Mouse (Mus musculus) forebrain, embryonic 10.5 days (tissue): ENCODE results near the gene Olfr1508. TPM values are rescaled to one million over a fixed set of nuclear protein-coding genes. Genes with fewer than 3 reads are reported as not detected.
"Not testable (repeated sequence)": the region's sequence is repeated elsewhere in the genome, so short reads cannot be mapped to it uniquely, and the experiment has no call there.

Experiments
- DNase-seq: peaks from one replicate; pipeline ENCODE4 v3.0.0-alpha.2; 2017; ENCODE audit warnings: low spot score; ENCODE audit errors: extremely low spot score
- H3K27ac ChIP-seq: fragments of 300-500 bp; sonication (generic); 2 replicates; pipeline ENCODE4 v1.5.1; 2016; ENCODE audit warnings: mild to moderate bottlenecking
- H3K27me3 ChIP-seq: fragments of 300-500 bp; sonication (generic); 2 replicates; pipeline ENCODE4 v1.6.1; 2016; ENCODE audit warnings: mild to moderate bottlenecking; ENCODE audit not compliant: poor library complexity, severe bottlenecking
- H3K36me3 ChIP-seq: fragments of 300-500 bp; sonication (generic); replicated peaks from 2 replicates; pipeline ENCODE4 v1.6.1; 2016; ENCODE audit warnings: mild to moderate bottlenecking, moderate library complexity
- H3K4me1 ChIP-seq: fragments of 300-500 bp; sonication (generic); 2 replicates; pipeline ENCODE4 v1.6.1; 2016
- H3K4me3 ChIP-seq: fragments of 300-500 bp; sonication (generic); 2 replicates; pipeline ENCODE4 v1.5.1; 2016; ENCODE audit warnings: mild to moderate bottlenecking, moderate library complexity
- H3K9me3 ChIP-seq: fragments of 300-500 bp; sonication (generic); 2 replicates; pipeline ENCODE4 v1.6.1; 2016; ENCODE audit warnings: mild to moderate bottlenecking, moderate library complexity
- WGBS: fragments of 180-500 bp; shearing (Covaris S2); methylation state at CpG from one replicate; pipeline ENCODE4 v1.1.7; 2016; 5-methylcytosine and 5-hydroxymethylcytosine counted together
- polyA plus RNA-seq: library from polyadenylated mRNA; unstranded; fragments of >200 nt; fragmentation: Nextera tagmentation; extraction: Ambion mirVana; gene quantifications from 2 replicates; pipeline ENCODE4 v1.2.1, GENCODE M21; 2016

Olfr1508 gene
- not detected in 2 replicates for polyA plus RNA-seq

DNA sequence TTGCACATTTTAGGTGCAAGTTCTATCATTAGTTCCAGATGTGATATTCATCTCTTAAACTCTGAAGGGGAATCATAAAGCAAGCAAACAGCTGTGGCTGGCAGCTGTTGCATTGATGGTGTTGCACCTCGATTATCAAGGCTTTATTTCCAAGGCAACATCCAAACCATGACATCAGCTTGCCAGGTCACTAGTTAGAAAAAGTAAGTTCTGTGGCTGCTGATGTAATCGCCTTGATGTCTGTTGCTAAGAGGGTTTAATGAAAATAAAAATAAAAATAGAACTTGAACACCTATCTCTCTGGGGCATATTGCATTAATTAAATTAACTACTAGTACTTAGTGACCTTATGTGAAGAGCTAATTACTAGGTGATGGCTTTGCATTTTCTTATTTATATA, at the start of gene Olfr1508:
Olfr1508 (minus strand) TSS at position 101 of the 400 bp plus-strand sequence.
- Histone ChIP-seq H3K4me1 (no peaks in the 10 kb centered on the region), H3K36me3 (no peaks in the 10 kb centered on the region), H3K27ac (no peak within 1 kb of the TSS), H3K27me3 (no peaks in the 10 kb centered on the region), H3K9me3 (no peaks in the 10 kb centered on the region), H3K4me3 (no peak within 1 kb of the TSS)
- WGBS: 70% methylated on average over 2 of the region's 2 CpGs
- DNase-seq: no peak

DNA sequence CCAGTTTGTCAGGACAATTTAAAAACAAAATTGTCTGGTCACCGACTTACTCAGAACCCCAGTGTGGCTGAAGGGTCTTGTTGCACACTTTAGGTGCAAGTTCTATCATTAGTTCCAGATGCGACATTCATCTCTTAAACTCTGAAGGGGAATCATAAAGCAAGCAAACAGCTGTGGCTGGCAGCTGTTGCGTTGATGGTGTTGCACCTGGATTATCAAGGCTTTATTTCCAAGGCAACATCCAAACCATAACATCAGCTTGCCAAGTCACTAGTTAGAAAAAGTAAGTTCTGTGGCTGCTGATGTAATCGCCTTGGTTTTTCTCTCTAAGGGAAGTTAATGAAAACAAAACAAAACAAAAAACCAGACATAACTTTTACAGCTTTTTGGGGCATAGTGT, 28.2 kb upstream of the Olfr1508 start, which contains the start of gene Olfr1507:
Olfr1507 (minus strand) TSS at position 234 of the 400 bp plus-strand sequence.
- WGBS: 88% methylated on average over 4 of the region's 4 CpGs
- no peak for DNase-seq
- H3K4me1 ChIP-seq: no peaks in the 10 kb centered on the region
- no peak within 1 kb of the TSS for H3K27ac ChIP-seq
- H3K4me3 ChIP-seq: no peak within 1 kb of the TSS
- no peaks in the 10 kb centered on the region for H3K36me3 ChIP-seq
- H3K9me3 ChIP-seq: peaks cover 4% of the 10 kb centered on the region; the same call in 1 of the 2 replicates
- no peaks in the 10 kb centered on the region for H3K27me3 ChIP-seq

DNA sequence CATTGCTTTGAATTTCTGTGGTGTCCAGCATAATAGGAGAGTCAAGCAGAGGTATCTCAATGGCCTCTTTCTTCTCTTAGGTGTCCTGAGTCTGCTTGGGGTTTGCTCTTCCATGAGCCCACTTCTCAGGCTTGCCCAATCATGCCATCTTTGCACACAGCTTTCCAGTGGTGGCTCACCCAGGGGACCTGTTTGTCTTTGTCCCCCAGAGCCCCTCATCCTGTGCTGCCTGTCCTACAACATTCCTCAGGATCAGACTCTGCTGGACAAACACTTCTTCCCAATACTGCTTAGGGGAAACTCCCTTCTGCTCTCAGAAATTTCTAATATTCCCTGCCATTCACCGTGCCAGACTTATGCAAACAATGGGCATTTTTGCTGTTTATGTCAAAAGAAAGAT, 1.6 kb downstream of the Olfr1508 start:
- no peaks in the 10 kb centered on the region for H3K4me1 ChIP-seq
- no peaks in the 10 kb centered on the region for H3K27me3 ChIP-seq
- no peak for DNase-seq
- no peaks in the 10 kb centered on the region for H3K36me3 ChIP-seq
- 82% methylated on average over 1 of the region's 1 CpGs for WGBS
- no peak overlapping the region for H3K4me3 ChIP-seq
- H3K9me3 ChIP-seq: no peaks in the 10 kb centered on the region
- H3K27ac ChIP-seq: no peak overlapping the region

DNA sequence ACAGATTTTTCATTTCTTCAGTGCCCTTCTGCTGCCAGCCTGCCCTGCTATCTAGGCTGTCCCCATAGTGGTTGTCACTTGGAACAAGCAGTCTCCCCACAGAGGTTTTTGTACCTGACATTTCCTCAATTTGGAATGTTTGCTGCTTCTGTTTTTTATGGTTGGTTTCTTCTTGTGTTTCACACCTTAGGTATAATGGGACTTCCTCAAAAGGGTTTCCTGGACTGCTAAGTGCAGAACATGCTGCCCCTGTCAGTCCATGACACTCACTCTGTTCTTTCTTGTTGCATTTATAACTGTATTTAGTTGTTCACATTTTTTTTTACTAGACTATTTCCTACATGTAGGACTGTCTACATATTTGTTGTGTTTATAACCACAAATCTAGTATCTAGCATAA, 5.4 kb downstream of the Olfr1508 start:
- H3K36me3 ChIP-seq: no peaks in the 10 kb centered on the region
- H3K27me3 ChIP-seq: no peaks in the 10 kb centered on the region
- no peak overlapping the region for H3K27ac ChIP-seq
- DNase-seq: no peak
- no peaks in the 10 kb centered on the region for H3K4me1 ChIP-seq
- H3K4me3 ChIP-seq: no peak overlapping the region
- no peaks in the 10 kb centered on the region for H3K9me3 ChIP-seq

DNA sequence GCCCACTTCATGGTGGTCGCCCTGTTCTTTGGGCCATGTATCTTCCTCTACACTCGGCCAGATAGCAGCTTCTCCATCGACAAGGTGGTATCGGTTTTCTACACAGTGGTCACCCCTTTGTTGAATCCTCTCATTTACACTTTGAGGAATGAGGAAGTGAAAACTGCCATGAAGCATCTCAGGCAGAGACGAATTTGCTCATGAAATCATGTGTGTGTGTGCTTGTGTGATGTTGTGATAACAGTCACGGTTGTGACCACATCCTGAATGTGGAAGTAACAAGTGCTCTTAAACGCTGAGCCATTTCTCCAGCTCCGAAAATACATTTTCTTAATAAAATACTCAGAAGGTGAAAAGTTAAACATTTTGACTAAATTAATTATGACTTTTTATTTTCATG, 16.2 kb downstream of the Olfr1508 start:
- 93% methylated on average over 8 of the region's 8 CpGs for WGBS
- Histone ChIP-seq H3K9me3 (no peaks in the 10 kb centered on the region), H3K4me1 (no peaks in the 10 kb centered on the region), H3K27me3 (no peaks in the 10 kb centered on the region), H3K27ac (no peak overlapping the region), H3K36me3 (no peaks in the 10 kb centered on the region), H3K4me3 (no peak overlapping the region)
- DNase-seq: no peak

DNA sequence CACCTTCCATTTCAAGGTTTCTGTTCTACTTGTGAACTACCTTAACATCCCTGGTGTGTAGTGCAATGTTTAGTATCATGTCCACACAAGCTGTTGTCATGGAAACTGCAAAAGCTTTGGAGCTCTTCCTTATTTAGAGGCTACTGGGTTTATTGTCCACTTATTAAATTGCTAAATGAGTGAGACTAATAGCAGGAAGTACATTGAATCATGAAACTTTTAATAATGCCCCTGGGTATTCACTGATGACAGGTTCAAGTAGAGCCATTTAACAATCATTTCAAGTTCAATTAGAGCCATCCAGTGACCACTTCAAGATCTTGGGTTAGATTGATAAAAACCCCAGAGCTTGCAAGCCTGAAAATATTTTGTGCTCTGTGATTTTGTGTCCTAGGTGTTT, 24.6 kb downstream of the Olfr1508 start, which contains the start of gene Olfr1509:
Olfr1509 (plus strand) TSS at position 301 of the 400 bp plus-strand sequence.
- H3K36me3 ChIP-seq: no peaks in the 10 kb centered on the region
- DNase-seq: no peak
- H3K27ac ChIP-seq: no peak within 1 kb of the TSS
- H3K9me3 ChIP-seq: no peaks in the 10 kb centered on the region
- no peaks in the 10 kb centered on the region for H3K4me1 ChIP-seq
- H3K4me3 ChIP-seq: no peak within 1 kb of the TSS
- no peaks in the 10 kb centered on the region for H3K27me3 ChIP-seq

DNA sequence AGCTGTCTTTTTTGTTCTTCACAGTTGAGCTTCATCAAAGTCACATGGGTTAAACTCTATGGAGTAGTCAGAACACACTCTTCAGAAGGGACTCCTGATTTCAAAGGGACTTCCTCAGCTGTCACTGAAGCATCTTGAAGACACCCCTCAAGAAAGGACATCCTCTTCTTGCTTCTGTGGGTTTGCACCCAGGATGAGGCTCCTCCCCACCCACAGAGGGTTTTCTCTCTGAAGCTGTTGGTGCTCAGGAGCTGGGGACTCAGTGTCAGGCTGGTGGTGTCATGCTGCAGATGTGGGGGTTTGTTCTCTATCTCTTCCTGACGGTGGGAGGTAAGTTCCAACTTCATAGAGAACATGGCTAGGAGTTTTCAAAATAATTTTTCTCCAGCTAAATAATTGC, 39.6 kb downstream of the Olfr1508 start:
- Histone ChIP-seq H3K36me3 (no peaks in the 10 kb centered on the region), H3K4me1 (no peaks in the 10 kb centered on the region), H3K27ac (no peak overlapping the region), H3K4me3 (no peak overlapping the region), H3K9me3 (no peaks in the 10 kb centered on the region; the same call in 1 of the 2 replicates), H3K27me3 (no peaks in the 10 kb centered on the region)
- WGBS: 84% methylated on average over 1 of the region's 1 CpGs
- DNase-seq: no peak

DNA sequence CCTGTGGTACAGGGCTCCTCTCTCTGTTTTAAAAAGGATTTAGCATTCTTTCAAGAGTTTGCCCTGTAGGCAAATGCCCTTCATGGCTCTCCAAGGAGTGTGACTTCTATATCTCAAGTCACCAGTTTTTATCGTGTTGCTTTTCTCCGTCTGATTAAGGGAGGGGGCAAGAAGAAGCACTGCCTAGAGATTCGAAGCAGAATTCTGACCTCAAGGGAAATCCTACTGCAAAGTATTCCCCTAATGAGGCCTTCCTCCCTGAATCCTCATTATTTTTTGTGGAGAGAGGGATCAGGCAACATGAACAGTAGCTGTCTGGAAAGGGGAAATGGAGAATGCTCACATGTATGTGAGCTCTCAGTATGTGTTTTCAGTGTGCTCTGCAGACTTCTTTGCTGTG, 53.0 kb downstream of the Olfr1508 start, which contains the start of gene Olfr1510:
Olfr1510 (minus strand) TSS at position 101 of the 400 bp plus-strand sequence.
- Histone ChIP-seq H3K27me3 (no peaks in the 10 kb centered on the region), H3K36me3 (no peaks in the 10 kb centered on the region), H3K27ac (no peak within 1 kb of the TSS), H3K4me3 (no peak within 1 kb of the TSS), H3K4me1 (no peaks in the 10 kb centered on the region), H3K9me3 (no peaks in the 10 kb centered on the region)
- DNase-seq: no peak
- WGBS: 93% methylated on average over 3 of the region's 3 CpGs

DNA sequence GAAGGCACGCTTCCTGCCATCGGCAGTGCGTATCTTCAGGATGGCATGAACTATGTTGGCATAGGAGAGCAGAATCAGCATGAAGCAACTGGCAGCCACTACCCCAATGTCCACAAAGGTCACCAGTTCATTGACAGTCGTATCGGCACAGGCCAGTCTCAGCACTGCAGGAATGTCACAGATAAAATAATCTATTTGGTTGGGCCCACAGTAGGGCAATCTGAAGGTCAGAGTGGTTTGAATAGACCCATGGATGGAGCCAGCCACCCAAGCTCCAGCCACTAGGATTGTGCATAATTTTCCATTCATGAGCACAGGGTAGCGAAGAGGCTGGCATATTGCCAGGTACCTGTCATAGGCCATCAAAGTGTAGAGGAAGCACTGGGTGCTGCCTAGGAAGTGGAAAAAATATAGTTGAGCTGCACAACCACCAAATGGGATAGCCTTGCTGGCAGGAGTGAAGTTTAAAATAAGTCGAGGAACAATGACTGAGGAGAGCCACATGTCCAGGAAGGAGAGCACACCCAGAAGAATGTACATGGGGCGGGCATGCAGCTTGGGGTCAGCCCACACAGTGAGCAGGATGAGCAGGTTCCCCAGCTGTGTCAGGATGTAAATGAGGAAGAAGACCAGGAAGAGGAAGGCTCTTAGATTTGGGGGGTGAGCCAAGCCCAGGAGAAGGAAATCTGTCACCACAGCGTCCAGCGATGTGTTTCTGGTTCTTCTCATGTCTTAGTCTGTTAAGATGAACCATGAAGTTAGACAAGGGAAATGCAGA, 57.0 kb downstream of the Olfr1508 start:
- H3K27me3 ChIP-seq, H3K4me3 ChIP-seq, H3K4me1 ChIP-seq, H3K36me3 ChIP-seq, DNase-seq, H3K9me3 ChIP-seq, H3K27ac ChIP-seq: not testable (repeated sequence)
- WGBS: 83% methylated on average over 9 of the region's 10 CpGs

Other genes starting within 250 kb of the Olfr1508 start
- 46.5 and 46.7 TPM in 2 replicates for gene Chd8, start 209.7 kb downstream of the Olfr1508 start, polyA plus RNA-seq
- 53.4 and 56.6 TPM in 2 replicates for gene Tox4, start 188.3 kb downstream of the Olfr1508 start, polyA plus RNA-seq
- 22.5 and 24.0 TPM in 2 replicates for gene Rab2b, start 187.9 kb downstream of the Olfr1508 start, polyA plus RNA-seq
- gene Mettl3, start 162.4 kb downstream of the Olfr1508 start, polyA plus RNA-seq: 64.4 and 69.9 TPM in 2 replicates
- 73.2 and 82.1 TPM in 2 replicates for gene Sall2, start 138.7 kb downstream of the Olfr1508 start, polyA plus RNA-seq
- not detected in 2 replicates for gene Olfr1513, start 111.1 kb downstream of the Olfr1508 start, polyA plus RNA-seq
- 0.15 TPM in 1 of 2 replicates, not detected in the other for gene Olfr1512, start 88.3 kb downstream of the Olfr1508 start, polyA plus RNA-seq
- gene Olfr1511, start 70.1 kb downstream of the Olfr1508 start, polyA plus RNA-seq: 0.14 and 0.19 TPM in 2 replicates
- not detected in 2 replicates for gene Olfr1510, start 53.1 kb downstream of the Olfr1508 start, polyA plus RNA-seq
- not detected in 2 replicates for gene Olfr1509, start 24.5 kb downstream of the Olfr1508 start, polyA plus RNA-seq
- not detected in 2 replicates for gene Olfr1507, start 28.3 kb upstream of the Olfr1508 start, polyA plus RNA-seq